Mouse (Mus musculus) kidney, adult 2 months (tissue): ENCODE results near the gene Dusp19.

ENCODE experiments used
- CTCF ChIP-seq: fragments of 200-500 bp; conservative IDR thresholded peaks from 2 replicates; pipeline ENCODE4 v1.5.1; 2011; ENCODE audit warnings: low read depth, mild to moderate bottlenecking, control low read depth, low read length, moderate library complexity, mixed read lengths; ENCODE audit not compliant: insufficient read depth, insufficient read length
- POLR2A ChIP-seq: fragments of 200-500 bp; IDR thresholded peaks from one replicate; pipeline ENCODE4 v1.6.1; 2011; ENCODE audit warnings: low read depth, low read length, control low read depth

GRCm38 (mm10) chr2:80678803-80679202 lies 62.0 kb downstream of the Dusp19 start:
- TF ChIP-seq POLR2A (no peak), CTCF (no peak)
